Mouse (Mus musculus): ENCODE measurements around the gene Szrd1. TPM values are rescaled to one million over a fixed set of nuclear protein-coding genes. Genes with fewer than 3 reads are reported as not detected.

Szrd1 gene
- polyA plus RNA-seq, 1 experiment from 2014 or later: 23.7 TPM

Other genes starting within 250 kb of the Szrd1 start
- 1.0 and 2.9 TPM in 2 replicates for gene Padi2, start 233.4 kb downstream of the Szrd1 start, polyA plus RNA-seq (2015; fragmentation: Nextera tagmentation; extraction: Ambion mirVana)
- gene Sdhb, start 178.6 kb downstream of the Szrd1 start, polyA plus RNA-seq (2015; fragmentation: Nextera tagmentation; extraction: Ambion mirVana): 492 and 530 TPM in 2 replicates
- gene Atp13a2, start 152.9 kb downstream of the Szrd1 start, polyA plus RNA-seq (2015; fragmentation: Nextera tagmentation; extraction: Ambion mirVana): 162 and 188 TPM in 2 replicates
- 210 and 222 TPM in 2 replicates for gene Mfap2, start 129.4 kb downstream of the Szrd1 start, polyA plus RNA-seq (2015; fragmentation: Nextera tagmentation; extraction: Ambion mirVana)
- gene Crocc, start 79.2 kb downstream of the Szrd1 start, polyA plus RNA-seq (2015; fragmentation: Nextera tagmentation; extraction: Ambion mirVana): 4.5 and 4.9 TPM in 2 replicates
- gene Necap2, start 61.4 kb downstream of the Szrd1 start, polyA plus RNA-seq (2015; fragmentation: Nextera tagmentation; extraction: Ambion mirVana): 56.8 and 59.8 TPM in 2 replicates
- 0.51 and 0.55 TPM in 2 replicates for gene Spata21, start 51.4 kb downstream of the Szrd1 start, polyA plus RNA-seq (2015; fragmentation: Nextera tagmentation; extraction: Ambion mirVana)
- gene Fbxo42, start 8.1 kb upstream of the Szrd1 start, polyA plus RNA-seq (2015; fragmentation: Nextera tagmentation; extraction: Ambion mirVana): 23.3 and 23.8 TPM in 2 replicates
- 8.9 and 9.0 TPM in 2 replicates for gene Rsg1, start 74.2 kb upstream of the Szrd1 start, polyA plus RNA-seq (2015; fragmentation: Nextera tagmentation; extraction: Ambion mirVana)
- 1.3 and 3.8 TPM in 2 replicates for gene Arhgef19, start 99.7 kb upstream of the Szrd1 start, polyA plus RNA-seq (2015; fragmentation: Nextera tagmentation; extraction: Ambion mirVana)
- gene Epha2, start 161.5 kb upstream of the Szrd1 start, polyA plus RNA-seq (2015; fragmentation: Nextera tagmentation; extraction: Ambion mirVana): 0.87 and 1.9 TPM in 2 replicates
- gene Fam131c, start 228.4 kb upstream of the Szrd1 start, polyA plus RNA-seq (2015; fragmentation: Nextera tagmentation; extraction: Ambion mirVana): 35.2 and 42.5 TPM in 2 replicates

Data from neural tube, embryonic 15.5 days (tissue).